Mouse (Mus musculus) cerebellum, adult 2 months (tissue): Measurements from ENCODE around the gene Gnb2.

Experiments used
- CTCF ChIP-seq: fragments of 200-500 bp; IDR thresholded peaks from 2 replicates; pipeline ENCODE4 v1.5.1; 2011; ENCODE audit warnings: low read depth, mild to moderate bottlenecking, control low read depth, low read length, moderate library complexity, borderline replicate concordance; ENCODE audit not compliant: insufficient read depth
- POLR2A ChIP-seq: fragments of 200-500 bp; IDR thresholded peaks from 2 replicates; pipeline ENCODE4 v1.6.1; 2011; ENCODE audit warnings: low read length, control low read depth, borderline replicate concordance; ENCODE audit not compliant: insufficient read depth

DNA sequence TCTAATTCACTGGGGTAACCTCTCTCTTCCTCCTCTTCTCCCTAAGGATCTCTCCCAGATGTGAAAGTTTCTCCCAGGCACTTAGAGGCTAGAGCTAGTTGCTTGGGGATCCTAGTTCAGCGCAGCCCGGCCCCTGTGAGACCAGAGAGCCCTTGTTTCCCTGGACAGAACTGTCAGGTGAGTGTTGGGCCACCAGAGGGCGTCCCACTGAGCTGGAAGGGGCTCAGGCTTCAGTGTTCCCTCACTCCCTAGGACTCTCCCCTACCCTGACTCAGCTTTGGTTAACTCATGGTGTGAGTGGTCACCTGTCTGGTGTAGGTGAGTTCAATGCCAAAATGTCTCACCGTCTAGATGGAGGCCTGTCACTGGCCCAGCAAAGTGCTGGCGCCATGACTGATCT is 14.9 kb downstream of the Gnb2 start, which contains the start of gene Gigyf1:
- TF ChIP-seq POLR2A (no peak), CTCF (peak; percentile 62)
